Mouse (Mus musculus) urinary bladder, adult 18-20 months (tissue): Measurements from ENCODE around the gene Ccdc187.

Experiments
- DNase-seq, 2 experiments: peaks; one replicate each; pipeline ENCODE4 v3.0.0; 2022; ENCODE audit warnings: low spot score in 2 of 2, mixed read lengths in 2 of 2

Ccdc187 gene

GRCm38 (mm10) chr2:26280594-26280993 is 13.8 kb downstream of the Ccdc187 start:
- DNase-seq = no peak

GRCm38 (mm10) chr2:26279712-26280111 is 14.6 kb downstream of the Ccdc187 start:
- no peak for DNase-seq

- DNase-seq = peak; percentile 20 to 46
Measured at GRCm38 (mm10) chr2:26273611-26274010, 20.7 kb downstream of the Ccdc187 start.

DNA sequence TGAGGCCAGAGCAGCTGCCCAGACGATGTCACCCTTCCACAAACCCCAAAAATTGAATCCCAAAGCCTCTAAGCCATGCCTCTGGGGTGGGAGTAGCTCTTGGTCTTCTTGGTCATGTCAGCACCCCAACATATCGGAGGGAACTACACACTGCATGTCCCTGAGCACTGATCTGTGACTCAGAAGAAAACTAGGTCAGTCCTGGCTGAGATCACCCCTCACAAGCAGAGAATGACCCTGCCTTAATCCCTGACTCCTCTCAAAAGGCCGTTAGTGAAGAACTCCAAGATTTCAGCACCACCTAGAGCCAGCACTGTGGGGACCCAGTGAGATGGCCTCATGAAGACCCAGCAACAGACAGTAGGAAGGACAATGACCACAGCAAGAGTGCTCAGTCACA is 26.1 kb downstream of the Ccdc187 start:
- DNase-seq = no peak

DNA sequence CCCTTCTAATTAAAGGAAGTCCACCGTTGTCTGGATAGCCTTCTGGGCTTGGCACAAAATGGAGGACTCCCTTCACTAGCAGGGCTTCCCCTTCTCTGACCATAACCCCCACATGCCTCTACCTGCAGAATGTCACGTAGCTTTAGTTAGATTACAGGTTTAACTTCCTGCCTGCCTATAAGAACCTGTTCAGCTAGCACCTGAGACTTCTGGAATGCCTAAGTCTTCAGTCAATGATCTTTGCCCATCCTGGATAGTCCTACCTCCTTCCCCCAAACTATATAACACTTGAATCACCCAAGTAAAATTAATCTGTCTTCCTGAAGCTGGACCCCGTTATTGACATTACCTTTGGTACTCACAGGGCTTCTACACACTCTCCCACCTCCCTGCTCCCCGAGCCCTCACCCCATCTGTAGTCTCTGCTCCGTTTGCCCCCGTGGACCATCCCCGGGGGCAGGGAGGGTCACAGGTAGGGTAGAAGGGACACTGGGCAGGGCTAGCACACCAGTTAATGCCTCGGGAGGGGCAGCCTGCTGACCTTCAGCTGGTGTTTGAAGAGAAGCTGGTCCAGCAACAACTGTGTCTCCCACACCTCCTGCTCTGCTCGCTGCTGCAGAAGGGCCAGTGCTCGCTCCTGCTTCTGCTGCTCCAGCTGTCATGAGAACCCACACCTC is 28.2 kb downstream of the Ccdc187 start:
- DNase-seq = no peak

DNA sequence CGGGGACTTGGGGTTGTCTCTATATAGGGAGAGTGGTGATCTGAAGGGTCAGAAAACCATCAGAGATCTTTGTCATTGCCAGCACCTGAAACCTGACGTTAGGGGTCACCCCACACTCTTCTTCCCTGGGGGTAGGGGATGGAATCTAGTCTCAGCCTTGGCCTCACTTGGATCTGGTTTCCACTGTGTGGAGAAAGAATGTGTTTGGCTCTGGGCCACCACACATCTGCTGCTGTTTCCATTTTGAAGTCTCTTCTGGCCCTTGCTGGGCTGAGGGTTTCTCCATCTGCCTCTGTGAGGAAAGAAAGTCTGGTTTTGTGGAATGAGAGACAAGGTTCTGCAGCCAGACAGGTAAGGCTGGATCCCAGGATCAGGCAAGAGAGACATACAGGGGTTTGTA is 29.3 kb downstream of the Ccdc187 start:
- no peak for DNase-seq

DNA sequence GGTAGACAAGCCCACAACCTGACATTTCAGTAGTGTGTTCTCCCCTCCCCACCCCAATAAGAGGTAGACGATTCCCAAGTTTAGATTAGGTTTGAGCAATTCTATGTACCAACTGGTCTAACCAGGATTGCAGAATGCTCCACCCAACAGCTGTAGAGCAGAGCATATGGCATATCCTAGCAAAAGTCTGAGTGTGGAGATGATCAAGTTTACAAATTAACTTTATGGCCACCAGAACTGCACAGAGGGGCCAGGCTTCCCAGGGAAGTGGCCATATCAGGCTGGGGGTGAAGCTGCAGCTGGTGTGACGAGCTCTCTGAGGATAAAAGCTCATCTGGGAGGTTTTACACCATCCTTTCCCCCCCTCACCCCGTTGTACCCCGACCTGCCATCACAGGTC is 29.7 kb downstream of the Ccdc187 start:
- DNase-seq = no peak

DNA sequence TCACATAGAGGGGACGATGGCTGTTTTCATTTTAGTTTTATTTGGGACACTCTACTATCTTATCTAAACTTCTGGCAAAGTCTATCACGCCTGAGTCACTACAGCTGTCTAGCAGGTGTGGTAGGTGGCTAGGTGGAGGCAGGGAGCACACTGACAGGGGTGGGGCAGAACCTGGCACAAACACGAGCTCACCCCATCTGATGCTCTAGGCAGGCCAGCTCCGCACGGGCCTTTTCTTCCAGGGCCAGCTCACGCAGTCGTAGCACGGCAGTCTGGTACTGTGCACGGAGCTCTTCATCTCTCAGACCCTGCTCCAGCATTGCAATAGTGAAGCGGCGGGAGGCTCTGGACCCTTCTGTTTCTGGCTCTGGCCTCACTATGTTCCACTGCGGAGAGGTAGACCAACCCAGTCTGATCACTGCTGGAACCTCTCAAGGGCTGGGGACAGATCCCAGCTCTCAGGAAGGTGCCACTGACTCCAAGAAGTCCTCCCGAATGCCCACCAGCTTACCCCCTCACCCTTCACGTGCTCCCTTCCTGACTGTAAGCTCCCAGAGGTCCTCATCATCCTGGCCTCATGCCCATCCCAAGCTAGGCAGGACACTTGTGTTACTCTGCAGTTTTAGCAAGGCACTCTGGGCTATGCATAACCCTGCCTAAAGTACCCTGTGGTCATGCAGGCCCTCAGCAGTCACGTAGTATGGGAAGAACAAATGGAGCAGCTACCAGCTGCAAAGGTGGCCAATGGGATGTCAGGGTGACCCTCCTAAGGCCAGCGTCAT is 36.9 kb downstream of the Ccdc187 start:
- DNase-seq = no peak

- DNase-seq = no peak
Measured at GRCm38 (mm10) chr2:26254816-26255215, 39.5 kb downstream of the Ccdc187 start.

- peak; percentile 47 to 58 for DNase-seq
Measured at GRCm38 (mm10) chr2:26252514-26253206, 41.7 kb downstream of the Ccdc187 start.

GRCm38 (mm10) chr2:26247531-26247930 is 46.8 kb downstream of the Ccdc187 start:
- DNase-seq = peak in 1 of 2 experiments; percentile 34

GRCm38 (mm10) chr2:26240841-26241240 is 53.5 kb downstream of the Ccdc187 start:
- no peak for DNase-seq

DNA sequence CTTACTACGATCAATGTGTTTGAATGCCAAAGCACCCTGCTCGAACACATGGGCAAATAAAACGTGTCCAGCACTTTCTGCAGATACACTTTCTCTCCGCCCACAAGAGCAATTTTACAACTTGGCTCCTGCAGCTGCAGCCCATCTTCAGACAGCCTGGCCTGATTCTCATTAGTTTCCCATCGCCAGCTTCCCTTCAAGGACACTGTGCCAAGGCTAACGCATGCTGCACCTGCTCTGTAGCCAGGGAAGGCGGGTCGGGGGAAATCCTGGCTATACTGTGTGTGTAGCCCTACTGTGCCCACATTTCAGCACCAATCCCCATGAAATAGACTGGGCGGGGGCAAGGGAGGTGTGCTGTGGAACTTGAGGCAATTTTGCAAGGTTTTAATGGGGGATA is 54.0 kb downstream of the Ccdc187 start:
- no peak for DNase-seq

DNA sequence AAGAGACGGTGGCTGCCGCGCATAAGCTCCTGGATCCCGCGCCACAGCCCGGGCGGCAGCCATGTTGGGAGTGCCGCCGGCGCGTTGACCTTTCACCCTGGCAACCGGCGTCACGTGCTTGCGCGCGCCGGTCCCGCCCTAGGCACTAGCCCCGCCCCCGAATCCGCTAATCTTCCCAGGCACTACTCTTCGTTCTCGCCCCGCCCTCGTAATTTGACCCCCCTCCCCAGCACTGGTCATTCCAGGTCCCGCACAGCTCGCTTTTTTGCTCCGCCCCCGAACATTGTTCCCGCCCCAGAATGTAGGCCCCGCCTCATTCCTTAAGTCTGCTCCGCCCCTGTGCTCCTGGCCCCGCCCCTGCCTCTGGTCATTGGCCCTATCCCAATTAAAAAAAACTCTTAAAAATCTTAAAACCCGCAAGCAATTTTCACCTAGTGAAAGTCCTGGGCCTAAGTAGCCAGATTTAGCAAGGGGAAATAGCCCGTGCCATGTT is 57.0 kb downstream of the Ccdc187 start, which contains the start of gene Qsox2:
Qsox2 (minus strand) TSS at position 236 of the 493 bp plus-strand sequence.
- peak; percentile 91 for DNase-seq

DNA sequence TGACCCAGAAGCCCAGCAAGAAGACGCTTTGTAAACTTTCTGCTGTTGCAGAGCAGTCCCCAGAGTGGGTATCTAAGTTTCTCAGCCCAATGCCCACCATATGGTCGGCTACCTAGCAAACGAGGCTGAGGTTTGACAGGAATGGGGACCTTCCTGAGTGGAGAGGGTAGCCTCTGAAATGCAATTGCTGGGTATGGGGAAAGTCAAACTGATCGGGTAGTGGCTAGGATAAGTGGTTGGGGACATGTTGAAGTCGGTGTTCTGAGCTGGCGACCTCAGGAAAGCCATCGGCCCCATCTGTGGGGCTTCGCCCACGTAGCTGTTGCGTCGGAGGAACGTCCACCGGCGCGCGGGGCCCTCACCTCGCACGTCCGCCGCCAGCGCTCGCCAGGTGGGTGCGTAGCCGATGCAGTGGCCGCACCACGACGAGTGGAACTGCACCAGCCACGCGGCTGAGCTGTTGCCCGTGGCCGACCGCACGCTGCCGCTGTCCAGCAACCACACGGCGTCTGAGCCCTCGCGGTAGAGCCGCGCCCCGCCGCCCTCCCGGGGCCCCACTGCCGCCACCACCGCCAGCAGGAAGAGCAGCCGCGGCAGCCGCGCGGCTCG is 57.6 kb downstream of the Ccdc187 start:
- peak in 1 of 2 experiments; percentile 35 for DNase-seq

DNA sequence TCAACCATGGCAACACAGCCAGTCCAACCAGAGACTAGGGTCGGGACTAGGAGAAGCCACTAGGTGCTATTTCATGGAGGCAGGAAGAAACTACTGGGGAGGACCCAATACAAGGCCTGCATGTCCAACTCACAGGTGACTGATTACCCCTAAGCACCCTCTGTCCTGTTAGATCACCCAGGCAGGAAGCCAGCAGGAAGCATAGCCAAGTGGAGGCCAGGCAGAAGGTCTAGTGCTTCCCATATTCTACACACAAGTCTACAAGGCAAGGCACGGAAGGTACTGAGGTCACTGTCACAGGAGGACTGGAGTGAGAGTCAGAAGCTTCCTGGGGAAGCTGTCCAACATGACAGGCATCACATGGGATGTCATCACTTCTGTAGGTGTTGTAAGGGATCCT is 59.6 kb downstream of the Ccdc187 start:
- DNase-seq = no peak

DNA sequence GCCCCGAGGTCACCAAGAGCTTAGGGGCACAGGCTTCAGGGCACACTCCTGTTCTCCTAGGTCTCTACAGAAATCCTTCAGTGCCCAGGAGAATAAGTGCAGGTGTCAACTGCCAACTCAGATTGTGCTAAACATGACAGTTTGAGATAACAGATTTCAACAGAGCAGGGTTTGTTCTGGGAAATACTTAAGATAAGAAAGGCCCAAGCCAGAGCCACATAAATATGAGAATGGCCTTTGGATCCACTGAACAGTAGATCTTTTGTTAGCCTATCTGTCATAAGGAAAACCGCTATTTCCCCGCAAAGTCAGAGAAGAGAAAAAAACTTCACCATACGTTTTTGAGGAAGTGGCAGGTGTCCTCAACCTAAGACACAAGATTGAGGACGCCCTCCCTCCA is 60.1 kb downstream of the Ccdc187 start:
- DNase-seq = no peak

DNA sequence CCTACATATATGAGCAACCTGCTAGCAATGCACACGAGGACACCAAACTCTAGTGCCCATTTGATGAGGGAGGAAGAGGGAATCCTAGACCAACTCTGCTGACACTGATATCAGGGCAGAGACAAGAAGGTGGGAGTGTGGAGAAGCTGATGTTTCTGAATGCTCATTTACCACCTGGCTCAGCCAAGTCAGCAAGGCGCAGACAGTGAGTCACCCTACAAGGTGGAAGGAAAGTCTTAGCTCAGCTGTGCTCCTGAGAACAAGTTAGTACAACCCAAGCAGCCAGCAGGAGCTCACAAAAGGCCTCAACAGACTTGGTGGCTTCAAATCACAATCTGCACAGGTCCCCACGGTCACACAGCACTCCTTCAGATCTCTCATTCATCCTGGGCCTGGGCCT is 63.0 kb downstream of the Ccdc187 start:
- DNase-seq = no peak

- DNase-seq = no peak
Measured at GRCm38 (mm10) chr2:26230253-26230652, 64.1 kb downstream of the Ccdc187 start.

DNA sequence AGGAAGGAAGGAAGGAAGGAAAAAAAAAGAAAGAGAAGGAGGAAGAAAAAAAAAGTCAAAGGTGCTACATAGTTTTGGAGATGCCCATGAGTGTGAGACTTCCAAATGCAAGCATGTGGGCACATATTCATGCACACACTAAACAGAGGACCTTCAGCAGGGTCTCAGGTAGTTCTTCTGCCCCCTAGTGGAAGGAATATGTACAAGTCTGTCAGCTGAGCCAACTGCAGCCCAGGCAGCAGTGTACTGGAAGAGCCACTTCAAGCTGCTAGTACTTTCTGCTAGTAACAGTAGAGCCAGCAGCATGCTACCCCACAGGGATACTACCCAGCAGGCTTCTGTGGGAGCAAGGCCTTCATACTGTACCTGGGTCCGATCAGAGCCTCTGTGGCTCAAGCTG is 66.6 kb downstream of the Ccdc187 start:
- no peak for DNase-seq

DNA sequence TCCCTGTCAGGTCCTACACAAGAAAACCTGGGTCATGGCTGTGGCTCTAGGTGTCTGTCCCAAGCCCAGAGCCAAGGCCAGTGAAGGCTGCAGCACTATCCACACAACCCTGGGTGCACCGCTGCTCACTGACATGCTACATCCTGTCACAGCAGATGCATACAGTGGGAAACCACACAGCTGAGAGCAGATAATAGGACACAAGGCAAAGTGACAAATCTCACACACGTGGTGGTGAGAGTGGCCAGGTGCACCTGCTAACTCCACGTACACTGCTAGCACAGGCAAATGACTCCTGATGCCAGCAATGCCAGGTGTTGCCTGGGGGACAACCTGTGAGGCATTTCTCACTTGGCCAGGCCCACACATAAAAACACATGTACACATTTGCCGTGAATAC is 69.1 kb downstream of the Ccdc187 start:
- DNase-seq = no peak

DNA sequence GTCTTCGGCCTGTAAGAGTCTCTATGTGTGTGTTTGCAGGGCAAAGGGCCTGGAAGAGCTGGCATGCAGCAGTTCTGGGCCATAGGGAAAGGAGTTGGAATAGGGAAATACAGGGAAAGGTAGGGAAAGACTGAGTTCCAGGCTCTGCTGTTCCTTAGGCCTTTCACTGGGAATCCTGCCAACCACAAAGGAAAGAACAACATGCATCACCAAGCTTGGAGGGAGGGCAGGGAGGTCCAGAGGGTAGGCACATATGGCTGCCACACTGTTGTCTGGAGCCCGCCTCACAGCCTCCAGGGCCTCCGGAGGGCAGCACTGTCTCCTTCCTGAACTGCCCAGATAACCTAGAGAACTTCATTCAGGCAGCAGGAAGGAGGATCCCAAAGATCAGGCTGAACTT is 70.4 kb downstream of the Ccdc187 start:
- no peak for DNase-seq
